Mouse (Mus musculus): ENCODE measurements around the gene Tmem203.

GRCm38 (mm10) chr2:25210686-25211085 is 44.6 kb upstream of the Tmem203 start:
- TF ChIP-seq ZNF384 (IDR thresholded peaks at IDR 0.05; ENCODE audit: low read depth, low read length): no peak
- no peak for TF ChIP-seq CTCF (conservative IDR thresholded peaks at IDR 0.05 in 1 of 2, IDR thresholded peaks at IDR 0.05 in 1 of 2; ENCODE audit: low read depth in 2 of 2, low read length in 2 of 2)
- no peak for TF ChIP-seq ELF1 (IDR thresholded peaks at IDR 0.05; ENCODE audit: low read depth, low read length)
- TF ChIP-seq MXI1 (IDR thresholded peaks at IDR 0.05; ENCODE audit: low read depth, low read length): no peak
- no peak for TF ChIP-seq GABPA (IDR thresholded peaks at IDR 0.05; ENCODE audit: insufficient replicate concordance, low read depth, low read length)
- no peak for TF ChIP-seq HCFC1 (IDR thresholded peaks at IDR 0.05; ENCODE audit: low read depth, low read length)
- no peak for TF ChIP-seq POLR2A (IDR thresholded peaks at IDR 0.05; ENCODE audit: low read depth, low read length)
- TF ChIP-seq ZKSCAN1 (IDR thresholded peaks at IDR 0.05; ENCODE audit: borderline replicate concordance, low read depth, low read length): no peak
- no peak for TF ChIP-seq EP300 (IDR thresholded peaks at IDR 0.05; ENCODE audit: low read length)
- TF ChIP-seq CHD2 (IDR thresholded peaks at IDR 0.05; ENCODE audit: low read length): no peak
- TF ChIP-seq USF1 (IDR thresholded peaks at IDR 0.05; ENCODE audit: low read depth, low read length): no peak
- TF ChIP-seq E2F4 (IDR thresholded peaks at IDR 0.05; ENCODE audit: insufficient replicate concordance, low read depth, low read length): no peak
- no peak for TF ChIP-seq MAFK (IDR thresholded peaks at IDR 0.05; ENCODE audit: insufficient replicate concordance, low read length)
